Mouse (Mus musculus): ENCODE results near the gene Polr2f.

GRCm38 (mm10) chr15:79162822-79163221, 22.0 kb downstream of the Polr2f start:
- peak; percentile 46 for TF ChIP-seq CTCF (IDR thresholded peaks at IDR 0.05; ENCODE audit: low read depth)
- TF ChIP-seq EP300 (optimal IDR thresholded peaks at IDR 0.05): no peak

Measured in stomach, postnatal 0 days (tissue).